Mouse (Mus musculus) heart, embryonic 12.5 days (tissue): ENCODE measurements around the gene Mx1. TPM values are rescaled to one million over a fixed set of nuclear protein-coding genes. Genes with fewer than 3 reads are reported as not detected.

ENCODE experiments used
- ATAC-seq: fragments of 200-750 bp; cut with Nextera tagmentation; 2 replicates; pipeline ENCODE4 v1.8.0; 2017; ENCODE audit warnings: moderate TSS enrichment, moderate library complexity; ENCODE audit not compliant: insufficient number of reproducible peaks, low FRiP score
- H3K27ac ChIP-seq: fragments of 300-500 bp; sonication (generic); 2 replicates; pipeline ENCODE4 v1.5.1; 2016; ENCODE audit warnings: mild to moderate bottlenecking, moderate library complexity; ENCODE audit not compliant: poor library complexity, severe bottlenecking
- H3K27me3 ChIP-seq: fragments of 300-500 bp; sonication (generic); replicated peaks from 2 replicates; pipeline ENCODE4 v1.6.1; 2016; ENCODE audit warnings: mild to moderate bottlenecking, moderate library complexity
- H3K36me3 ChIP-seq: fragments of 300-500 bp; sonication (generic); 2 replicates; pipeline ENCODE4 v1.6.1; 2016; ENCODE audit warnings: mild to moderate bottlenecking, moderate library complexity
- H3K4me1 ChIP-seq: fragments of 300-500 bp; sonication (generic); replicated peaks from 2 replicates; pipeline ENCODE4 v1.6.1; 2016; ENCODE audit warnings: mild to moderate bottlenecking
- H3K4me2 ChIP-seq: fragments of 300-500 bp; sonication (generic); 2 replicates; pipeline ENCODE4 v1.6.1; 2016; ENCODE audit warnings: mild to moderate bottlenecking, moderate library complexity
- H3K4me3 ChIP-seq: fragments of 300-500 bp; sonication (generic); 2 replicates; pipeline ENCODE4 v1.5.1; 2016; ENCODE audit warnings: mild to moderate bottlenecking
- H3K9ac ChIP-seq: fragments of 300-500 bp; sonication (generic); 2 replicates; pipeline ENCODE4 v1.6.1; 2016; ENCODE audit warnings: mild to moderate bottlenecking, moderate library complexity
- H3K9me3 ChIP-seq: fragments of 300-500 bp; sonication (generic); replicated peaks from 2 replicates; pipeline ENCODE4 v1.6.1; 2016; ENCODE audit warnings: mild to moderate bottlenecking, moderate library complexity
- WGBS: fragments of 180-500 bp; shearing (Covaris S2); methylation state at CpG from one replicate; pipeline ENCODE4 v1.1.7; 2016; 5-methylcytosine and 5-hydroxymethylcytosine counted together
- polyA plus RNA-seq: library from polyadenylated mRNA; unstranded; fragments of >200 nt; fragmentation: Nextera tagmentation; extraction: Ambion mirVana; gene quantifications from 2 replicates; pipeline ENCODE4 v1.2.1, GENCODE M21; 2016

Mx1 gene
- polyA plus RNA-seq, 1 experiment from 2014 or later = not detected

DNA sequence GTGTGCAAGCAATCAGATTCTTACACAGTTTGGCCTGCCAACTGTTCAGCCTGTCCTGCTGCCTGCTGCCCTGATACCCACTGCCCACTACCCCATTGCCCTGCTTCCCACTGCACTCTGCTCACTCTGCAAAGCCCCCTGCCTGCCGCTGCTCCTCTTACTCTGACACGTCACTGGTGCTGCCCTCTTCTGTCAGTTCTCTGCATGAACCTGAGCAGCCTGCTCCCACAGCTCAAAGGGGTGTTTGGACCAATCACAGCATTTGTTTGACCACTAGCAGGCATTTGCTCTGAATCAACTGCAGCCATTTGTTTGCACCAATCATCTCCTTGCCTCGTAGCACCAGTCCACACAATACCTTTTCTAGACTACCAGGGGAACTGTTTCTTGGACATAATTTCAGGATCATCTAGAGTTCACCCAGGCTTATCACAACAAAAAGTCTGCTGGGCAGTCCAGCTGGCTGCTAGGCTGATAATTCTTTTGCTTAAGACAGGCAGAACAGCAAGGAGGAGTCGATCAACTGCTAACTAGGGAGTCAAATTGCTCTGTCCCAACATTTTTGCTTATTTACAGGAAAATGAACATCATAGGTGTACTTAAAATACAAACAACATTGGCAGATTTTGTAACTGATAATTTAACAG is 44.7 kb downstream of the Mx1 start:
- Histone ChIP-seq H3K4me2 (no peak overlapping the region), H3K36me3 (0 out of 2 replicates have a peak, but pooled peaks cover 3% of the 10 kb centered on the region), H3K4me3 (no peak overlapping the region), H3K9ac (no peak overlapping the region), H3K4me1 (0 out of 2 replicates have a peak, but pooled peaks cover 7% of the 10 kb centered on the region), H3K9me3 (no peaks in the 10 kb centered on the region), H3K27me3 (no peaks in the 10 kb centered on the region), H3K27ac (no peak overlapping the region)
- ATAC-seq = 0 out of 2 replicates have a peak, but pooled peaks have one; percentile 55
- WGBS = 12% methylated on average over 4 of the region's 4 CpGs

GRCm38 (mm10) chr16:97405476-97406012 is 57.2 kb downstream of the Mx1 start:
- ATAC-seq = no peak
- Histone ChIP-seq H3K27me3 (no peaks in the 10 kb centered on the region), H3K9ac (no peak overlapping the region), H3K9me3 (no peaks in the 10 kb centered on the region), H3K4me2 (no peak overlapping the region), H3K4me1 (no peaks in the 10 kb centered on the region), H3K36me3 (0 out of 2 replicates have a peak, but pooled peaks cover 5% of the 10 kb centered on the region), H3K4me3 (no peak overlapping the region), H3K27ac (no peak overlapping the region)
- 85% methylated on average over 5 of the region's 5 CpGs for WGBS

DNA sequence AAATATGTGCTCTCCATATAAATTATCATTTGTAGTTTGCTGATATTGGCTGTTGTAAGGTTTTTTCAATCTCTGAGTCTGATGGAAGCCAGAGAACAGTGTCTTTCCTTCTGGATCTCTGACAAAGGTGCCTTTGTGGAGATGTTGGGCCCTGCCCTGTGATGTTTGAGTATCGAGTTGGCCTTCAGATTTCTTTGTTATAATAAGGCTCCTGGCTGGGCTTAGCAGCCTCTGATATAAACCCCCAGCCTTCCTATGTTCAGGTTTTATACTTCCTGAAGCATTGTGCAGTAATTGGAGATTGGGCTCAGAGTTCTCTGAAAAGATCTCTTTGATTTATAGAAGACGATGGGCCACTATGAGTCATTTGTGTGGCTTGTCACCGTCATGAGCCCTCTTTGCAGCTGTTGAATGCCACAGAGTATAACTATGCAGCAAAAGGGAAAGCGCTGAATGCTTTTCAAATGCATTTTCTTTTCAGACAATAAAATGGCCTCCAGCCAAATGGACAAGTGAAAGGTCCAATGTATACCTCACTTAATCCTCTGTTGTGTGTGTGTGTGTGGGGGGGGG is 60.4 kb downstream of the Mx1 start:
- H3K36me3 ChIP-seq = no peaks in the 10 kb centered on the region
- H3K27me3 ChIP-seq = no peaks in the 10 kb centered on the region
- H3K27ac ChIP-seq = no peak overlapping the region
- H3K9me3 ChIP-seq = no peaks in the 10 kb centered on the region
- peaks cover 11% of the 10 kb centered on the region for H3K4me1 ChIP-seq
- H3K4me2 ChIP-seq = no peak overlapping the region
- H3K9ac ChIP-seq = no peak overlapping the region
- no peak overlapping the region for H3K4me3 ChIP-seq
- ATAC-seq = no peak
- 66% methylated on average over 4 of the region's 4 CpGs for WGBS

GRCm38 (mm10) chr16:97401741-97402140 is 61.0 kb downstream of the Mx1 start:
- H3K9me3 ChIP-seq = no peaks in the 10 kb centered on the region
- no peak for ATAC-seq
- no peak overlapping the region for H3K27ac ChIP-seq
- H3K9ac ChIP-seq = no peak overlapping the region
- H3K36me3 ChIP-seq = no peaks in the 10 kb centered on the region
- no peaks in the 10 kb centered on the region for H3K27me3 ChIP-seq
- H3K4me1 ChIP-seq = peaks cover 13% of the 10 kb centered on the region
- no peak overlapping the region for H3K4me3 ChIP-seq
- H3K4me2 ChIP-seq = no peak overlapping the region

GRCm38 (mm10) chr16:97399991-97400390 is 62.7 kb downstream of the Mx1 start:
- no peak for ATAC-seq
- Histone ChIP-seq H3K4me1 (peaks cover 18% of the 10 kb centered on the region), H3K4me2 (no peak overlapping the region), H3K9me3 (no peaks in the 10 kb centered on the region), H3K27ac (no peak overlapping the region), H3K36me3 (no peaks in the 10 kb centered on the region), H3K4me3 (no peak overlapping the region), H3K27me3 (no peaks in the 10 kb centered on the region), H3K9ac (no peak overlapping the region)
- 85% methylated on average over 4 of the region's 4 CpGs for WGBS

DNA sequence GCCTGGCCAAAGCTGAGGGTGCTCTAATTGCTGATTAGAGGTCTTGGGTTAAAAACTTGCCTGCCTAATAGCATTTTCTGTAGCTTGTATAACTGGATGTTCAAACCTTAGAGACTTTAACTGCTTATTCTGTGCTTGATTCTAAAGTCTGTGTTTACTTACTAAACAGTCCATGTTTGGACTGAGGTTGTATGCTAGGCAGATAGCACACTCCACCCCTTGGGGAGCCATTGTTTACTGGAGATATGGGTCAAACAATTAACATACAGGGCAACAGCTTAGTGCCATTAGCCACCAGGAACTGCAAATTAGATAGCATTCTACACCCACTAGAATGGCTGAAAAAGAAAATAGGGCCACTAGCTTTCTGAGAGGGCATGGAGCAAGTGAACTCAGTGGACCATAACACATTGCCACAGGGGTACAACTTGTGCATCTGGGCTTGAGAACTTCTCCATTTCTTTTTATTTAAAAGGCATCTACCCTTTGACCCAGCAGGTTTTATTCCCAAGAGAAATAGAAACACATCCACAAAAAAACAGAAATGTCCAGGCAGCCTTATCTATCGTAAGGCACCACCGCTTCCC is 64.7 kb downstream of the Mx1 start:
- no peaks in the 10 kb centered on the region for H3K27me3 ChIP-seq
- no peaks in the 10 kb centered on the region for H3K36me3 ChIP-seq
- 39% methylated on average over 2 of the region's 2 CpGs for WGBS
- no peak overlapping the region for H3K4me3 ChIP-seq
- ATAC-seq = no peak
- peaks cover 18% of the 10 kb centered on the region for H3K4me1 ChIP-seq
- no peak overlapping the region for H3K27ac ChIP-seq
- no peak overlapping the region for H3K9ac ChIP-seq
- no peaks in the 10 kb centered on the region for H3K9me3 ChIP-seq
- no peak overlapping the region for H3K4me2 ChIP-seq

Other genes with a start within 250 kb of the Mx1 start
- gene Bace2, start 106.2 kb downstream of the Mx1 start, polyA plus RNA-seq = 61.0 and 66.2 TPM in 2 replicates
- not detected in 2 replicates for gene Fam3b, start 51.9 kb upstream of the Mx1 start, polyA plus RNA-seq
- gene Tmprss2, start 148.3 kb upstream of the Mx1 start, polyA plus RNA-seq = 0.15 and 0.46 TPM in 2 replicates